Mouse (Mus musculus) liver, embryonic 15.5 days (tissue): Measurements from ENCODE around the gene Dph1. TPM values are rescaled to one million over a fixed set of nuclear protein-coding genes. Genes with fewer than 3 reads are reported as not detected.

Experiments used
- ATAC-seq: fragments of 200-750 bp; cut with Nextera tagmentation; 2 replicates; pipeline ENCODE4 v1.8.0; 2017; ENCODE audit warnings: moderate number of reproducible peaks, mild to moderate bottlenecking, moderate library complexity; ENCODE audit not compliant: insufficient read depth
- H3K27ac ChIP-seq: fragments of 300-500 bp; sonication (generic); replicated peaks from 2 replicates; pipeline ENCODE4 v1.5.1; 2015; ENCODE audit warnings: mild to moderate bottlenecking, inconsistent platforms
- H3K27me3 ChIP-seq: fragments of 300-500 bp; sonication (generic); 2 replicates; pipeline ENCODE4 v1.6.1; 2015; ENCODE audit warnings: mild to moderate bottlenecking, inconsistent platforms
- H3K36me3 ChIP-seq: fragments of 300-500 bp; sonication (generic); replicated peaks from 2 replicates; pipeline ENCODE4 v1.6.1; 2015; ENCODE audit warnings: moderate library complexity, mild to moderate bottlenecking, inconsistent platforms
- H3K4me1 ChIP-seq: fragments of 300-500 bp; sonication (generic); replicated peaks from 2 replicates; pipeline ENCODE4 v1.6.1; 2015; ENCODE audit warnings: inconsistent platforms
- H3K4me2 ChIP-seq: fragments of 300-500 bp; sonication (generic); 2 replicates; pipeline ENCODE4 v1.6.1; 2015; ENCODE audit warnings: moderate library complexity, mild to moderate bottlenecking, inconsistent platforms
- H3K4me3 ChIP-seq: fragments of 300-500 bp; sonication (generic); replicated peaks from 2 replicates; pipeline ENCODE4 v1.5.1; 2015; ENCODE audit warnings: mild to moderate bottlenecking, inconsistent platforms
- H3K9ac ChIP-seq: fragments of 300-500 bp; sonication (generic); 2 replicates; pipeline ENCODE4 v1.6.1; 2015; ENCODE audit warnings: moderate library complexity, mild to moderate bottlenecking, inconsistent platforms
- H3K9me3 ChIP-seq: fragments of 300-500 bp; sonication (generic); replicated peaks from 2 replicates; pipeline ENCODE4 v1.6.1; 2016; ENCODE audit warnings: inconsistent platforms
- WGBS: fragments of 180-500 bp; shearing (Covaris S2); methylation state at CpG from one replicate; pipeline ENCODE4 v1.1.7; 2015; ENCODE audit warnings: mixed read lengths; ENCODE audit not compliant: insufficient replicate concordance; 5-methylcytosine and 5-hydroxymethylcytosine counted together
- microRNA counts: library from miRNA; unstranded; fragments of <30 nt; microRNA quantifications from one replicate; lab custom pipeline; 2016
- microRNA-seq: library from miRNA; unstranded; fragments of <30 nt; microRNA quantifications from one replicate; pipeline ENCODE4, GENCODE M21; 2016
- polyA plus RNA-seq: library from polyadenylated mRNA; unstranded; fragments of >200 nt; fragmentation: Nextera tagmentation; extraction: Ambion mirVana; gene quantifications from 2 replicates; pipeline ENCODE4 v1.2.1, GENCODE M21; 2015

Gene Dph1
- polyA plus RNA-seq, 1 experiment from 2014 or later: 10.9 TPM

- Histone ChIP-seq H3K4me3 (no peak overlapping the region), H3K36me3 (no peaks in the 10 kb centered on the region), H3K4me2 (no peak overlapping the region), H3K9me3 (no peaks in the 10 kb centered on the region), H3K27ac (no peak overlapping the region), H3K9ac (no peak overlapping the region), H3K4me1 (peaks cover 18% of the 10 kb centered on the region), H3K27me3 (no peaks in the 10 kb centered on the region)
- no peak for ATAC-seq
- WGBS: 52% methylated on average over 2 of the region's 2 CpGs
These were observed 57.1 kb downstream of the Dph1 start for GRCm38 (mm10) chr11:75133951-75134350.

- 76% methylated on average over 5 of the region's 5 CpGs for WGBS
- Histone ChIP-seq H3K4me1 (peaks cover 17% of the 10 kb centered on the region), H3K36me3 (no peaks in the 10 kb centered on the region), H3K9me3 (no peaks in the 10 kb centered on the region), H3K4me3 (no peak overlapping the region), H3K27ac (no peak overlapping the region), H3K4me2 (no peak overlapping the region), H3K27me3 (no peaks in the 10 kb centered on the region), H3K9ac (no peak overlapping the region)
- no peak for ATAC-seq
These were observed 57.6 kb downstream of the Dph1 start for GRCm38 (mm10) chr11:75133391-75133790.

- Histone ChIP-seq H3K9me3 (no peaks in the 10 kb centered on the region), H3K36me3 (no peaks in the 10 kb centered on the region), H3K27me3 (no peaks in the 10 kb centered on the region), H3K4me2 (no peak overlapping the region), H3K9ac (no peak overlapping the region), H3K4me3 (no peak overlapping the region), H3K4me1 (peaks cover 10% of the 10 kb centered on the region), H3K27ac (no peak overlapping the region)
- 72% methylated on average over 5 of the region's 5 CpGs for WGBS
- no peak for ATAC-seq
These were observed 58.8 kb downstream of the Dph1 start for GRCm38 (mm10) chr11:75132278-75132677.

GRCm38 (mm10) chr11:75131300-75131699 lies 59.7 kb downstream of the Dph1 start:
- WGBS: 55% methylated on average over 4 of the region's 4 CpGs
- H3K9me3 ChIP-seq: no peaks in the 10 kb centered on the region
- no peak overlapping the region for H3K4me2 ChIP-seq
- H3K4me3 ChIP-seq: no peak overlapping the region
- H3K4me1 ChIP-seq: 0 out of 2 replicates have a peak, but pooled peaks cover under 1% of the 10 kb centered on the region
- H3K27ac ChIP-seq: no peak overlapping the region
- H3K36me3 ChIP-seq: no peaks in the 10 kb centered on the region
- no peak for ATAC-seq
- no peaks in the 10 kb centered on the region for H3K27me3 ChIP-seq
- no peak overlapping the region for H3K9ac ChIP-seq

GRCm38 (mm10) chr11:75129481-75129880 lies 61.6 kb downstream of the Dph1 start:
- Histone ChIP-seq H3K4me2 (no peak overlapping the region), H3K9ac (no peak overlapping the region), H3K27ac (no peak overlapping the region), H3K9me3 (no peaks in the 10 kb centered on the region), H3K27me3 (no peaks in the 10 kb centered on the region), H3K4me3 (no peak overlapping the region), H3K4me1 (no peaks in the 10 kb centered on the region), H3K36me3 (no peaks in the 10 kb centered on the region)
- no peak for ATAC-seq
- 79% methylated on average over 6 of the region's 6 CpGs for WGBS

MicroRNA genes within 50 kb of the gene (microRNA counts, 519-probe panel; counts per million panel counts)
- microRNA mmu-miR-132 (lab: Ali Mortazavi, UCI) (2,197 counts per million, percentile 32 among the panel's probes with 10 or more counts), microRNA mmu-miR-212 (lab: Ali Mortazavi, UCI) (not detected)

Small RNA genes within 50 kb of the gene (microRNA-seq; reads per million reads assigned to microRNA genes)
- gene Mir132: 139 reads per million, percentile 57 among the genes with 10 or more reads in this experiment
- gene Mir212: 9.4 reads per million, percentile 26 among the genes with 10 or more reads in this experiment

Other genes starting within 250 kb of the Dph1 start
- gene Hic1, start 21.7 kb downstream of the Dph1 start, polyA plus RNA-seq: 1.3 and 1.5 TPM in 2 replicates
- 9.2 and 10.2 TPM in 2 replicates for gene Ovca2, start 12.4 kb downstream of the Dph1 start, polyA plus RNA-seq
- gene Rtn4rl1, start 2.5 kb upstream of the Dph1 start, polyA plus RNA-seq: 0.74 and 0.88 TPM in 2 replicates
- 81.9 and 88.4 TPM in 2 replicates for gene Rpa1, start 157.1 kb upstream of the Dph1 start, polyA plus RNA-seq
- gene Smyd4, start 157.2 kb upstream of the Dph1 start, polyA plus RNA-seq: 3.4 and 4.0 TPM in 2 replicates
- 265 and 279 TPM in 2 replicates for gene Serpinf1, start 231.5 kb upstream of the Dph1 start, polyA plus RNA-seq
- gene Serpinf2, start 248.3 kb upstream of the Dph1 start, polyA plus RNA-seq: 631 and 714 TPM in 2 replicates